Mouse (Mus musculus): ENCODE results near the gene Rcsd1.

DNA sequence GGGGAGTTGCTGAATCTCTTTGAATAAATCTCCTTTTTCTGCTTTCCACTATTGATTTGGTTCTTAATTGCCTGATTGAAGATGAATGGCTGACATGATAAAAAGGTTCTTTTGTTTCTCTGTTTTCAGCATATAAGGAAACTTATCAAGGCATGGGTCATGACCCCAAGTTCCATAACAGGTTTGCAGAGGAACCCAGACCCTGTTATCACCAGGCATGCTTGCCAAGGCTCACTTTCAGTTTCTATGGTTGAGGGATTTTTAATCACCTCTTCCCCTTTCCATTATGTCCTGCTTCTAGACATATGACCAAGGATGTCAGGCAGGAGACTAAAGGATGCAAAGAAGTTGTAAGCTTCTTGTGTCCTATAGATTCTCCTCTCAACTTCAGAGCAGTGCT lies 41.6 kb upstream of the Rcsd1 start:
- no peak for TF ChIP-seq CTCF (IDR thresholded peaks at IDR 0.05; ENCODE audit: insufficient read depth, low read length)
- no peak for TF ChIP-seq POLR2A (IDR thresholded peaks at IDR 0.05; ENCODE audit: borderline replicate concordance, extremely low read depth, low read depth, low read length)

Data from lung, adult 2 months (tissue).